Mouse (Mus musculus) heart, postnatal 36 days (tissue): ENCODE data around the gene Gm12790. TPM values are rescaled to one million over a fixed set of nuclear protein-coding genes. Genes with fewer than 3 reads are reported as not detected.
"Not testable (repeated sequence)": the region's sequence is repeated elsewhere in the genome, so short reads cannot be mapped to it uniquely, and the experiment has no call there.

Experiments
- DNase-seq, 2 experiments: peaks; one replicate each; pipeline ENCODE4 v3.0.0; 2021 to 2022
- intact Hi-C: fragments of 180-260 bp; cut with DNase I; formaldehyde crosslinking; loops from one replicate; pipeline ENCODE4 v1.15.1; 2025
- total RNA-seq, 2 experiments: library from RNA; stranded (reverse); gene quantifications; 2 replicates each; pipeline ENCODE4 v1.2.3; 2021

Gm12790 gene
- not detected for total RNA-seq

DNA sequence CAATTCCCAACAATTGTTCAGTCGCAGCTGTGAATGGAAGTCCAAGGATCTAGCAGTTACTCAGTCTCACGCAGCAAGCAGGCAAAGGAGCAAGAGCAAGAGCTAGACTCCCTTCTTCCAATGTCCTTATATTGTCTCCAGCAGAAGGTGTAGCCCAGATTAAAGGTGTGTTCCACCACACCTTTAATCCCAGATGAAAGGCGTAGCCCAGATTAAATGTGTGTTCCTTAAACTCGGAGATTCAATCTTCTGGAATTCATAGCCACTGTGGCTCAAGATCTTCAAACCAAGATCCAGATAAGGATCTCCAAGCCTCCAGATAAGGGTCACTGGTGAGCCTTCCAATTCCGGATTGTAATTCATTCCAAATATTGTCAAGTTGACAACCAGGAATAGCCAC is at the start of gene Gm12790:
Gene Gm12790 (minus strand): TSS at position 101 of the 400 bp plus-strand sequence.
- intact Hi-C loops, DNase-seq: not testable (repeated sequence)

- intact Hi-C loops: no loop called here
- DNase-seq: no peak
These were observed 45.8 kb upstream of the Gm12790 start for GRCm38 (mm10) chr4:102026619-102027018.

- peak; percentile 56 to 74 for DNase-seq
- intact Hi-C loops: loop anchor here (1.0 to 10.0 kb wide), 5 partner anchors 341 to 1004 kb away; no protein-coding TSS in a partner anchor
These were observed 17.5 kb upstream of the Gm12790 start for GRCm38 (mm10) chr4:101998267-101998922.

GRCm38 (mm10) chr4:101997426-101997825 is 16.6 kb upstream of the Gm12790 start:
- intact Hi-C loops: loop anchor here (5.0 to 10.0 kb wide), 2 partner anchors 660 to 1003 kb away; no protein-coding TSS in a partner anchor
- DNase-seq: no peak

- DNase-seq, intact Hi-C loops: not testable (repeated sequence)
These were observed 5.5 kb upstream of the Gm12790 start, which contains the start of gene Gm12789 for GRCm38 (mm10) chr4:101986326-101986725. Gene Gm12789 (plus strand): TSS chr4:101986626.

GRCm38 (mm10) chr4:101985678-101986077 is 4.8 kb upstream of the Gm12790 start:
- intact Hi-C loops: no loop called here
- no peak for DNase-seq

DNA sequence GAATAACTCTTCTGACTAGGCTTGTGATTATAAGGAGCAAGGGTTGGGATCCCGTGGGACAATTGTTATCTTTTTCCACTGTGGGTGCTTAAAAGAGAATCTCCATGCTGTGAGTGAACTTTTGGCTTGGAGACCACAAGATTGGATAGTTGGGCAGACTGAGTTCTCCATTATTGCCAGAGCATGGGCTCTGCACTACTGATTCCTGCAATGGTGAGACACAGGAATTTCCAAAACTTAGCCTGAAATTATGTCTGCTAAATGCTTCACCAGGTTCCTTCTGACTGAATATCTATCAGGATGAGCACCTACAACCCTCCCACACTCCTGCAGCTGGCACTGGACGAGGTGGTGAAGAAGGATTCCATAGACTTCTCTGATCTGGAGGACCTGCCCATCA is 40.7 kb downstream of the Gm12790 start, which contains the start of gene Gm12794:
Gene Gm12794 (plus strand): TSS at position 301 of the 400 bp plus-strand sequence.
- DNase-seq, intact Hi-C loops: not testable (repeated sequence)

Other genes with a start within 250 kb of the Gm12790 start
- not detected for gene B020004J07Rik, start 137.0 kb downstream of the Gm12790 start, total RNA-seq
- gene C130073F10Rik, start 87.3 kb downstream of the Gm12790 start, total RNA-seq: not detected
- not detected for gene Gm12800, start 71.9 kb downstream of the Gm12790 start, total RNA-seq
- not detected for gene Gm12794, start 40.6 kb downstream of the Gm12790 start, total RNA-seq
- gene Gm12789, start 5.6 kb upstream of the Gm12790 start, total RNA-seq: not detected
- 10 to 100 TPM; 19.9 to 30.2 TPM for gene Pde4b, start 106.5 kb upstream of the Gm12790 start, total RNA-seq